Mouse (Mus musculus) embryonic fibroblast, embryonic 13.5 days (primary cell): ENCODE measurements around the gene Gm525.
A peak's percentile ranks its signal among the peaks of the same experiment; 100 is the strongest.

Source experiments
- CTCF ChIP-seq: IDR thresholded peaks from 2 replicates; pipeline ENCODE4 v1.5.1; 2011; ENCODE audit warnings: mild to moderate bottlenecking, control low read depth, low read length, moderate library complexity, borderline replicate concordance; ENCODE audit not compliant: insufficient read depth
- POLR2A ChIP-seq: IDR thresholded peaks from 2 replicates; pipeline ENCODE4 v1.6.1; 2011; ENCODE audit warnings: low read depth, mild to moderate bottlenecking, control low read depth, low read length, moderate library complexity

GRCm38 (mm10) chr11:89060423-89061089 lies 13.1 kb upstream of the Gm525 start:
- TF ChIP-seq POLR2A (peak; percentile 78), CTCF (no peak)
